Mouse (Mus musculus): ENCODE results near the gene Gnptg. TPM values are rescaled to one million over a fixed set of nuclear protein-coding genes. Genes with fewer than 3 reads are reported as not detected.

Gnptg gene
- polyA plus RNA-seq, 1 experiment from 2014 or later = 34.9 TPM

GRCm38 (mm10) chr17:25264453-25264852, 24.5 kb upstream of the Gnptg start:
- ATAC-seq (ENCODE audit: insufficient number of reproducible peaks, low FRiP score, low TSS enrichment, low read depth) = no peak
- peaks cover 79% of the 10 kb centered on the region for H3K36me3 ChIP-seq
- 82% methylated on average over 3 of the region's 3 CpGs for WGBS
- no peak overlapping the region for H3K4me3 ChIP-seq
- H3K4me1 ChIP-seq = peaks cover 2% of the 10 kb centered on the region; the same call in 1 of the 2 replicates
- no peak overlapping the region for H3K27ac ChIP-seq
- H3K9me3 ChIP-seq = no peaks in the 10 kb centered on the region
- no peak overlapping the region for H3K9ac ChIP-seq
- H3K27me3 ChIP-seq = no peaks in the 10 kb centered on the region
- no peak overlapping the region for H3K4me2 ChIP-seq

- no peak overlapping the region for H3K27ac ChIP-seq
- H3K27me3 ChIP-seq = peaks cover 38% of the 10 kb centered on the region
Observed at GRCm38 (mm10) chr17:25257804-25258261, 17.9 kb upstream of the Gnptg start.

GRCm38 (mm10) chr17:25256140-25256754, 16.3 kb upstream of the Gnptg start, which contains the start of gene Baiap3:
Gene Baiap3 (minus strand): TSS chr17:25256364.
- Histone ChIP-seq H3K9me3 (no peaks in the 10 kb centered on the region), H3K36me3 (peaks cover 23% of the 10 kb centered on the region), H3K9ac (peak within 1 kb of the TSS; percentile 31; the same call in 1 of the 2 replicates), H3K4me1 (peaks cover 15% of the 10 kb centered on the region), H3K4me3 (peak within 1 kb of the TSS; percentile 36), H3K27me3 (peaks cover 50% of the 10 kb centered on the region), H3K4me2 (peak within 1 kb of the TSS; percentile 69), H3K27ac (no peak within 1 kb of the TSS)
- WGBS = 4% methylated on average over 35 of the region's 35 CpGs
- no peak for ATAC-seq (ENCODE audit: insufficient number of reproducible peaks, low FRiP score, low TSS enrichment, low read depth)

More at GRCm38 (mm10) chr17:25257804-25258261, 17.9 kb upstream of the Gnptg start:
- H3K36me3 ChIP-seq = peaks cover 28% of the 10 kb centered on the region
- H3K4me1 ChIP-seq = peaks cover 15% of the 10 kb centered on the region
- no peak overlapping the region for H3K4me2 ChIP-seq
- 54% methylated on average over 6 of the region's 6 CpGs for WGBS
- H3K4me3 ChIP-seq = no peak overlapping the region
- no peak overlapping the region for H3K9ac ChIP-seq
- no peak for ATAC-seq (ENCODE audit: insufficient number of reproducible peaks, low FRiP score, low TSS enrichment, low read depth)
- no peaks in the 10 kb centered on the region for H3K9me3 ChIP-seq

- H3K4me1 ChIP-seq = peaks cover 15% of the 10 kb centered on the region
- H3K4me2 ChIP-seq = no peak overlapping the region
- no peak overlapping the region for H3K4me3 ChIP-seq
- H3K9me3 ChIP-seq = no peaks in the 10 kb centered on the region
- WGBS = 67% methylated on average over 2 of the region's 2 CpGs
- H3K27me3 ChIP-seq = peaks cover 59% of the 10 kb centered on the region
- H3K9ac ChIP-seq = no peak overlapping the region
- no peak overlapping the region for H3K27ac ChIP-seq
- no peak for ATAC-seq (ENCODE audit: insufficient number of reproducible peaks, low FRiP score, low TSS enrichment, low read depth)
- H3K36me3 ChIP-seq = peaks cover 20% of the 10 kb centered on the region
Observed at GRCm38 (mm10) chr17:25255110-25255509, 15.2 kb upstream of the Gnptg start.

- 33% methylated on average over 10 of the region's 10 CpGs for WGBS
- no peak for ATAC-seq (ENCODE audit: insufficient number of reproducible peaks, low FRiP score, low TSS enrichment, low read depth)
- no peak overlapping the region for H3K4me3 ChIP-seq
- H3K36me3 ChIP-seq = peaks cover 8% of the 10 kb centered on the region
- H3K9me3 ChIP-seq = no peaks in the 10 kb centered on the region
- peaks cover 15% of the 10 kb centered on the region for H3K4me1 ChIP-seq
- no peak overlapping the region for H3K9ac ChIP-seq
- H3K4me2 ChIP-seq = no peak overlapping the region
- H3K27me3 ChIP-seq = peaks cover 60% of the 10 kb centered on the region
- H3K27ac ChIP-seq = no peak overlapping the region
Observed at GRCm38 (mm10) chr17:25253760-25254159, 13.8 kb upstream of the Gnptg start.

- H3K27me3 ChIP-seq = peaks cover 60% of the 10 kb centered on the region
- H3K27ac ChIP-seq = no peak overlapping the region
Observed at GRCm38 (mm10) chr17:25252643-25253042, 12.7 kb upstream of the Gnptg start.

GRCm38 (mm10) chr17:25250181-25250835, 10.4 kb upstream of the Gnptg start:
- Histone ChIP-seq H3K4me1 (peaks cover 4% of the 10 kb centered on the region; the same call in 1 of the 2 replicates), H3K4me3 (no peak overlapping the region), H3K9me3 (no peaks in the 10 kb centered on the region), H3K4me2 (no peak overlapping the region), H3K27me3 (peaks cover 46% of the 10 kb centered on the region), H3K36me3 (no peaks in the 10 kb centered on the region), H3K27ac (no peak overlapping the region), H3K9ac (no peak overlapping the region)
- ATAC-seq (ENCODE audit: insufficient number of reproducible peaks, low FRiP score, low TSS enrichment, low read depth) = no peak
- WGBS = 77% methylated on average over 8 of the region's 8 CpGs

More at GRCm38 (mm10) chr17:25252643-25253042, 12.7 kb upstream of the Gnptg start:
- no peak for ATAC-seq (ENCODE audit: insufficient number of reproducible peaks, low FRiP score, low TSS enrichment, low read depth)
- Histone ChIP-seq H3K4me1 (peaks cover 15% of the 10 kb centered on the region), H3K4me3 (no peak overlapping the region), H3K4me2 (no peak overlapping the region), H3K9ac (no peak overlapping the region), H3K9me3 (no peaks in the 10 kb centered on the region), H3K36me3 (no peaks in the 10 kb centered on the region)
- WGBS = 48% methylated on average over 3 of the region's 3 CpGs

GRCm38 (mm10) chr17:25248033-25248750, 8.3 kb upstream of the Gnptg start:
- 76% methylated on average over 18 of the region's 18 CpGs for WGBS
- no peak for ATAC-seq (ENCODE audit: insufficient number of reproducible peaks, low FRiP score, low TSS enrichment, low read depth)
- no peak overlapping the region for H3K4me2 ChIP-seq
- peaks cover 15% of the 10 kb centered on the region for H3K36me3 ChIP-seq
- H3K27ac ChIP-seq = no peak overlapping the region
- peaks cover 4% of the 10 kb centered on the region; the same call in 1 of the 2 replicates for H3K4me1 ChIP-seq
- H3K9ac ChIP-seq = no peak overlapping the region
- H3K27me3 ChIP-seq = peaks cover 26% of the 10 kb centered on the region; the same call in 1 of the 2 replicates
- H3K4me3 ChIP-seq = no peak overlapping the region
- H3K9me3 ChIP-seq = no peaks in the 10 kb centered on the region

GRCm38 (mm10) chr17:25244239-25244638, 4.3 kb upstream of the Gnptg start:
- no peak for ATAC-seq (ENCODE audit: insufficient number of reproducible peaks, low FRiP score, low TSS enrichment, low read depth)
- no peaks in the 10 kb centered on the region for H3K9me3 ChIP-seq
- no peak overlapping the region for H3K4me2 ChIP-seq
- H3K4me1 ChIP-seq = peaks cover 22% of the 10 kb centered on the region
- no peak overlapping the region for H3K4me3 ChIP-seq
- WGBS = 72% methylated on average over 16 of the region's 16 CpGs
- H3K9ac ChIP-seq = no peak overlapping the region
- H3K27me3 ChIP-seq = no peaks in the 10 kb centered on the region
- H3K27ac ChIP-seq = no peak overlapping the region
- peaks cover 23% of the 10 kb centered on the region for H3K36me3 ChIP-seq

- H3K27ac ChIP-seq = no peak overlapping the region
- H3K4me3 ChIP-seq = no peak overlapping the region
- H3K9me3 ChIP-seq = no peaks in the 10 kb centered on the region
- H3K36me3 ChIP-seq = peaks cover 23% of the 10 kb centered on the region
- ATAC-seq (ENCODE audit: insufficient number of reproducible peaks, low FRiP score, low TSS enrichment, low read depth) = no peak
- no peak overlapping the region for H3K4me2 ChIP-seq
- no peaks in the 10 kb centered on the region for H3K27me3 ChIP-seq
- no peak overlapping the region for H3K9ac ChIP-seq
- peaks cover 23% of the 10 kb centered on the region for H3K4me1 ChIP-seq
- 90% methylated on average over 11 of the region's 11 CpGs for WGBS
Observed at GRCm38 (mm10) chr17:25243131-25243780, 3.3 kb upstream of the Gnptg start.

- no peak for ATAC-seq (ENCODE audit: insufficient number of reproducible peaks, low FRiP score, low TSS enrichment, low read depth)
- Histone ChIP-seq H3K27me3 (no peaks in the 10 kb centered on the region), H3K9ac (no peak overlapping the region), H3K9me3 (no peaks in the 10 kb centered on the region), H3K4me2 (no peak overlapping the region), H3K4me1 (peaks cover 10% of the 10 kb centered on the region), H3K36me3 (peaks cover 28% of the 10 kb centered on the region), H3K4me3 (no peak overlapping the region), H3K27ac (no peak overlapping the region)
- 77% methylated on average over 9 of the region's 9 CpGs for WGBS
Observed at GRCm38 (mm10) chr17:25235635-25236034, 4.3 kb downstream of the Gnptg start.

Data from limb, embryonic 15.5 days (tissue).